Mouse (Mus musculus) limb, embryonic 14.5 days (tissue): ENCODE measurements around the gene Tmem230. TPM values are rescaled to one million over a fixed set of nuclear protein-coding genes. Genes with fewer than 3 reads are reported as not detected.

Experiments used
- ATAC-seq: fragments of 200-750 bp; cut with Nextera tagmentation; 2 replicates; pipeline ENCODE4 v1.8.0; 2017; ENCODE audit warnings: low read depth, moderate number of reproducible peaks, moderate TSS enrichment; ENCODE audit not compliant: low FRiP score
- DNase-seq: peaks from one replicate; pipeline ENCODE4 v3.0.0-alpha.2; 2015; ENCODE audit warnings: low spot score
- H3K27ac ChIP-seq: fragments of 300-500 bp; sonication (generic); replicated peaks from 2 replicates; pipeline ENCODE4 v1.5.1; 2014; ENCODE audit warnings: low read depth, mild to moderate bottlenecking, low read length, moderate library complexity, mixed read lengths
- H3K27me3 ChIP-seq: fragments of 300-500 bp; sonication (generic); 2 replicates; pipeline ENCODE4 v1.6.1; 2014; ENCODE audit warnings: low read length, mixed read lengths; ENCODE audit not compliant: control insufficient read depth, insufficient read depth
- H3K36me3 ChIP-seq: fragments of 300-500 bp; sonication (generic); 2 replicates; pipeline ENCODE4 v1.6.1; 2014; ENCODE audit warnings: mild to moderate bottlenecking, low read length, moderate library complexity, mixed read lengths; ENCODE audit not compliant: control insufficient read depth, insufficient read depth
- H3K4me1 ChIP-seq: fragments of 300-500 bp; sonication (generic); 2 replicates; pipeline ENCODE4 v1.6.1; 2014; ENCODE audit warnings: antibody characterized with exemption, low read length, mixed read lengths; ENCODE audit not compliant: control insufficient read depth, insufficient read depth
- H3K4me2 ChIP-seq: fragments of 300-500 bp; sonication (generic); replicated peaks from 2 replicates; pipeline ENCODE4 v1.6.1; 2014; ENCODE audit warnings: low read depth, mild to moderate bottlenecking, low read length, moderate library complexity; ENCODE audit not compliant: severe bottlenecking
- H3K4me3 ChIP-seq: fragments of 300-500 bp; sonication (generic); replicated peaks from 2 replicates; pipeline ENCODE4 v1.5.1; 2014; ENCODE audit warnings: low read length
- H3K9ac ChIP-seq: fragments of 300-500 bp; sonication (generic); 2 replicates; pipeline ENCODE4 v1.6.1; 2014; ENCODE audit warnings: mild to moderate bottlenecking, low read depth, low read length, moderate library complexity; ENCODE audit not compliant: severe bottlenecking
- H3K9me3 ChIP-seq: fragments of 300-500 bp; sonication (generic); 2 replicates; pipeline ENCODE4 v1.6.1; 2016; ENCODE audit warnings: low read length; ENCODE audit not compliant: control insufficient read depth
- POLR2A ChIP-seq: fragments of 200-500 bp; IDR thresholded peaks from 2 replicates; pipeline ENCODE4 v1.8.0; 2012; ENCODE audit warnings: inconsistent platforms, mild to moderate bottlenecking, moderate library complexity, borderline replicate concordance; ENCODE audit not compliant: insufficient read depth, insufficient read length; ENCODE audit errors: extremely low read depth
- WGBS: fragments of 180-500 bp; shearing (Covaris S2); extraction: QIAGEN DNeasy Blood & Tissue Kit; methylation state at CpG from one replicate; pipeline ENCODE4 v1.1.7; 2014; 5-methylcytosine and 5-hydroxymethylcytosine counted together
- polyA plus RNA-seq, 2 experiments: library from polyadenylated mRNA; depleted of rRNA in 1 of 2; stranded (reverse) in 1 of 2; unstranded in 1 of 2; fragments of >200 nt; fragmentation: Nextera tagmentation in 1 of 2; extraction: Ambion mirVana in 1 of 2; gene quantifications; 2 replicates each; pipeline versions ENCODE4 v1.2.1 to v1.2.3; 2012 to 2014

Tmem230 gene
- polyA plus RNA-seq, 2 experiments = 47.2 to 69.4 TPM

- Histone ChIP-seq H3K27ac (no peak overlapping the region), H3K27me3 (no peaks in the 10 kb centered on the region), H3K4me2 (no peak overlapping the region), H3K9ac (no peak overlapping the region), H3K4me1 (peaks cover 4% of the 10 kb centered on the region), H3K4me3 (no peak overlapping the region), H3K9me3 (no peaks in the 10 kb centered on the region), H3K36me3 (no peaks in the 10 kb centered on the region)
- no peak for ATAC-seq
- DNase-seq = no peak
- TF ChIP-seq POLR2A = no peak
- 85% methylated on average over 3 of the region's 3 CpGs for WGBS
These were observed 21.6 kb upstream of the Tmem230 start for GRCm38 (mm10) chr2:132269217-132269616.

DNA sequence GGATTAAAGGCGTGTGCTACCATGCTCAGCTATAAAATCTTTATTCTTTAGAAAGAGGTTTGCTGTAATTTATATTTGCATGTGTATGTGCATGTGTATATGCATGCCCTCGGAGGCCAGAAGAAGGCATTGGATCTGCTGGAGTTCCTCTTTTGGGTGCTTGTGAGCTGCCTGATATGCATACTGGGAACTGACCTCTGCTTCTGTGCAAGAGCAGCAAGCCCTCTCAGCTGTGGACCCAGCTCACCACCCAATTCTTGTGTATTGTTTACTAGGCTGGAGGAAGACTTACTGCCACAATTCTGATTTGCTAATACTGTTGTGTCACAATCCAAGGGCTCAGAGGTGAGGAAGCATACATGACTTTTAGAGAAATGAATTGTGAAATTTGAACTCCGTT is 18.5 kb upstream of the Tmem230 start:
- 93% methylated on average over 3 of the region's 3 CpGs for WGBS
- no peak for ATAC-seq
- H3K9ac ChIP-seq = no peak overlapping the region

DNA sequence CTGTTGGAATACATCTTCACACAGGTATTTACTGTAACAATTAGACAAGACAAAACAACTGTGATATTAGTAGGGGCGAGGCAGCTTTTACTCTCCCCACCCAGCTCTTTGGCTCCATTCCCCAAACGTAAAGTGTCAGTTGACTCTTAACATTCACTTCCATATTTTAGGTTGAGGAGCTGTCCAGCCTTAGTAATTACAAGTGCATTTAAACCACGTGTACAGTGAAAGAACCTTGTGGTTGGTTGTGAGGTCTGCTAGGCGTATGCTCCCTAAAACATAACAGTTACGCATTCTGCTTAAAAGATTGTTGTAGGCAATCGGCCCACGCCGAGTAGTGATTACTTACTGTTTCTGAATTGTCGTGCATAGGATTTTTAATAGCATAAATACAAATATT is 17.6 kb upstream of the Tmem230 start:
- no peaks in the 10 kb centered on the region for H3K27me3 ChIP-seq
- no peak overlapping the region for H3K9ac ChIP-seq
- no peak for TF ChIP-seq POLR2A
- H3K4me1 ChIP-seq = peaks cover 8% of the 10 kb centered on the region
- H3K9me3 ChIP-seq = no peaks in the 10 kb centered on the region
- no peak overlapping the region for H3K4me2 ChIP-seq
- ATAC-seq (no peak), DNase-seq (no peak)
- no peaks in the 10 kb centered on the region for H3K36me3 ChIP-seq
- H3K4me3 ChIP-seq = no peak overlapping the region
- no peak overlapping the region for H3K27ac ChIP-seq
- WGBS = 82% methylated on average over 9 of the region's 9 CpGs

More for the DNA sequence above, 18.5 kb upstream of the Tmem230 start:
- H3K4me3 ChIP-seq = no peak overlapping the region
- no peaks in the 10 kb centered on the region for H3K9me3 ChIP-seq
- H3K4me1 ChIP-seq = peaks cover 8% of the 10 kb centered on the region
- TF ChIP-seq POLR2A = no peak
- no peaks in the 10 kb centered on the region for H3K36me3 ChIP-seq
- no peak overlapping the region for H3K27ac ChIP-seq
- no peaks in the 10 kb centered on the region for H3K27me3 ChIP-seq
- no peak overlapping the region for H3K4me2 ChIP-seq
- DNase-seq = no peak

GRCm38 (mm10) chr2:132264266-132264710 is 16.7 kb upstream of the Tmem230 start:
- Histone ChIP-seq H3K4me3 (peak overlapping the region; percentile 93), H3K27ac (no peak overlapping the region), H3K36me3 (no peaks in the 10 kb centered on the region), H3K4me2 (peak overlapping the region; percentile 75), H3K4me1 (peaks cover 8% of the 10 kb centered on the region), H3K9me3 (no peaks in the 10 kb centered on the region), H3K27me3 (no peaks in the 10 kb centered on the region), H3K9ac (0 out of 2 replicates have a peak overlapping the region, but pooled peaks have one; percentile 83)
- ATAC-seq (no peak), DNase-seq (no peak)
- no peak for TF ChIP-seq POLR2A
- 17% methylated on average over 6 of the region's 6 CpGs for WGBS

GRCm38 (mm10) chr2:132263421-132264265 is 16.0 kb upstream of the Tmem230 start:
- peak overlapping the region; percentile 75 for H3K4me2 ChIP-seq
- ATAC-seq = no peak; the same call in none of the 2 replicates
- peak overlapping the region; percentile 83 for H3K9ac ChIP-seq
- H3K4me3 ChIP-seq = peak overlapping the region; percentile 93
- peaks cover 8% of the 10 kb centered on the region for H3K4me1 ChIP-seq
- peak overlapping the region; percentile 46 for H3K27ac ChIP-seq
- WGBS = under 1% methylated on average over 45 of the region's 47 CpGs
- DNase-seq = peak; percentile 17
- no peaks in the 10 kb centered on the region for H3K27me3 ChIP-seq
- no peaks in the 10 kb centered on the region for H3K36me3 ChIP-seq
- peak; percentile 11; the same call in 1 of the 2 replicates for TF ChIP-seq POLR2A
- H3K9me3 ChIP-seq = no peaks in the 10 kb centered on the region
